Mouse (Mus musculus) liver, postnatal 0 days (tissue): Measurements from ENCODE around the gene Dkkl1.

Experiments used
- CTCF ChIP-seq: sonication (generic); IDR thresholded peaks from 2 replicates; pipeline ENCODE4 v1.5.1; 2016; ENCODE audit warnings: antibody characterized with exemption, low read depth
- EP300 ChIP-seq: IDR thresholded peaks from 2 replicates; pipeline ENCODE4 v1.6.1; 2016; ENCODE audit warnings: antibody characterized with exemption, low read depth, mild to moderate bottlenecking

GRCm38 (mm10) chr7:45241389-45241749 lies 29.4 kb upstream of the Dkkl1 start:
- no peak for TF ChIP-seq CTCF
- TF ChIP-seq EP300 = no peak
